Mouse (Mus musculus) stomach, embryonic 14.5 days (tissue): Measurements from ENCODE around the gene Dock9. TPM values are rescaled to one million over a fixed set of nuclear protein-coding genes. Genes with fewer than 3 reads are reported as not detected.

Experiments used
- ATAC-seq: fragments of 200-750 bp; cut with Nextera tagmentation; 2 replicates; pipeline ENCODE4 v1.8.0; 2017; ENCODE audit warnings: low read depth, moderate TSS enrichment; ENCODE audit not compliant: insufficient number of reproducible peaks, insufficient read depth, low FRiP score
- H3K27ac ChIP-seq: fragments of 300-500 bp; sonication (generic); 2 replicates; pipeline ENCODE4 v1.5.1; 2014; ENCODE audit warnings: mild to moderate bottlenecking, low read length, moderate library complexity, mixed read lengths
- H3K27me3 ChIP-seq: fragments of 300-500 bp; sonication (generic); 2 replicates; pipeline ENCODE4 v1.6.1; 2014; ENCODE audit warnings: low read length, control low read depth, mixed read lengths; ENCODE audit not compliant: control insufficient read depth, insufficient read depth
- H3K36me3 ChIP-seq: fragments of 300-500 bp; sonication (generic); 2 replicates; pipeline ENCODE4 v1.6.1; 2014; ENCODE audit warnings: mild to moderate bottlenecking, control low read depth, low read length, moderate library complexity, mixed read lengths; ENCODE audit not compliant: control insufficient read depth, insufficient read depth
- H3K4me1 ChIP-seq: fragments of 300-500 bp; sonication (generic); 2 replicates; pipeline ENCODE4 v1.6.1; 2014; ENCODE audit warnings: low read length, control low read depth, mixed read lengths; ENCODE audit not compliant: control insufficient read depth, insufficient read depth
- H3K4me2 ChIP-seq: fragments of 300-500 bp; sonication (generic); replicated peaks from 2 replicates; pipeline ENCODE4 v1.6.1; 2014; ENCODE audit warnings: low read depth, low read length, control low read depth
- H3K4me3 ChIP-seq: fragments of 300-500 bp; sonication (generic); 2 replicates; pipeline ENCODE4 v1.5.1; 2014; ENCODE audit warnings: low read depth, low read length, control low read depth
- H3K9ac ChIP-seq: fragments of 300-500 bp; sonication (generic); replicated peaks from 2 replicates; pipeline ENCODE4 v1.6.1; 2014; ENCODE audit warnings: low read depth, mild to moderate bottlenecking, control low read depth, low read length, moderate library complexity, mixed read lengths
- H3K9me3 ChIP-seq: fragments of 300-500 bp; sonication (generic); 2 replicates; pipeline ENCODE4 v1.6.1; 2016; ENCODE audit warnings: low read depth, low read length, control low read depth; ENCODE audit not compliant: control insufficient read depth
- WGBS: fragments of 180-500 bp; shearing (Covaris S2); extraction: QIAGEN DNeasy Blood & Tissue Kit; methylation state at CpG from one replicate; pipeline ENCODE4 v1.1.7; 2014; 5-methylcytosine and 5-hydroxymethylcytosine counted together
- polyA plus RNA-seq: library from polyadenylated mRNA; unstranded; fragments of >200 nt; fragmentation: Nextera tagmentation; extraction: Ambion mirVana; gene quantifications from 2 replicates; pipeline ENCODE4 v1.2.1, GENCODE M21; 2014

The Dock9 gene
- polyA plus RNA-seq, 1 experiment from 2014 or later: 28.0 TPM

DNA sequence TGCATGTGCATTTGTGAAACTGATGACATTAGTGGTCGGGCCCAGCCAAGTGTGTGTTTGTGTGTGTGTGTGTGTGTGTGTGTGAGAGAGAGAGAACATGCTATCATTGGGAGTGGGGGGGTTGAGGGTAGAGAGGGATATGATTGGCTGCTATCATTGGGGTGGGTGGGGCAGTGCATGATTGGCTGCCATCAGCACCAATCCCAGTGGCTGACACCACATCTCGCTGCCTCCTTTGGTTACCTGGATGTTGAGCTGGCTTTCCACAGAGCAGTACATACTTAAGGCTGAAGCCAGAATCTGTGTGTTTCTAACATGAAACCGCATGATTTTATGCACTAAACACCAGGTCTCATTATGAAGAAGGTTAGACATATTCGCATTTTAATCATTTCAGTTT, 184.7 kb downstream of the Dock9 start:
- Histone ChIP-seq H3K4me2 (no peak overlapping the region), H3K36me3 (peaks cover 4% of the 10 kb centered on the region), H3K27ac (no peak overlapping the region), H3K9ac (no peak overlapping the region), H3K4me1 (no peaks in the 10 kb centered on the region), H3K27me3 (no peaks in the 10 kb centered on the region), H3K9me3 (no peaks in the 10 kb centered on the region), H3K4me3 (no peak overlapping the region)
- 91% methylated on average over 4 of the region's 4 CpGs for WGBS
- no peak for ATAC-seq

- Histone ChIP-seq H3K9me3 (no peaks in the 10 kb centered on the region), H3K27me3 (no peaks in the 10 kb centered on the region), H3K4me1 (no peaks in the 10 kb centered on the region), H3K27ac (no peak overlapping the region), H3K36me3 (peaks cover 9% of the 10 kb centered on the region), H3K9ac (no peak overlapping the region), H3K4me3 (no peak overlapping the region), H3K4me2 (no peak overlapping the region)
- 77% methylated on average over 4 of the region's 4 CpGs for WGBS
- ATAC-seq: no peak
Measured at GRCm38 (mm10) chr14:121611533-121611932, 186.1 kb downstream of the Dock9 start.

DNA sequence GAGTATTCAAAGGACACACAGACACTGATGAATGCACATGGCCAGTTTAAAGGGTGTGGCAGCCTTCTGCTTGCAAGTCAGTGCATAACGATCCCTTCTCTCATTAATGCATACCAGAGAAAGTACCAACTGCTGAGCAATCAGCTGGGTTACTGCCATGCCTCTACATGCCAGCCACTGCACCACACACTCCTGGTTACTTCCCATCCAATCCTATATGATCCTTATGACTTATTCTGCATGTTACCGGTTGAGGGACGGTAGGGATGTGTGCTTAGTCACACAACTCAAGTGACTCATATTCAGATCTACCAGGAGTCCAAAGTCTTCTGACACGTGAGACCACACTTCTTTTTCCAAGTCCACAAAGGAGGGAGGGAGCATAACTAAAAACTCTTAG, 186.5 kb downstream of the Dock9 start:
- ATAC-seq: no peak
- no peaks in the 10 kb centered on the region for H3K27me3 ChIP-seq
- H3K4me1 ChIP-seq: no peaks in the 10 kb centered on the region
- H3K4me3 ChIP-seq: no peak overlapping the region
- no peak overlapping the region for H3K27ac ChIP-seq
- peaks cover 9% of the 10 kb centered on the region for H3K36me3 ChIP-seq
- no peaks in the 10 kb centered on the region for H3K9me3 ChIP-seq
- no peak overlapping the region for H3K9ac ChIP-seq
- 78% methylated on average over 4 of the region's 4 CpGs for WGBS
- H3K4me2 ChIP-seq: no peak overlapping the region

- Histone ChIP-seq H3K9me3 (no peaks in the 10 kb centered on the region), H3K27ac (no peak overlapping the region), H3K4me1 (no peaks in the 10 kb centered on the region), H3K36me3 (peaks cover 21% of the 10 kb centered on the region), H3K4me3 (no peak overlapping the region), H3K4me2 (no peak overlapping the region), H3K9ac (no peak overlapping the region), H3K27me3 (no peaks in the 10 kb centered on the region)
- ATAC-seq: no peak
- WGBS: 30% methylated on average over 5 of the region's 5 CpGs
Measured at GRCm38 (mm10) chr14:121608522-121608921, 189.1 kb downstream of the Dock9 start.

- ATAC-seq: no peak
- Histone ChIP-seq H3K27me3 (no peaks in the 10 kb centered on the region), H3K9me3 (no peaks in the 10 kb centered on the region), H3K27ac (no peak overlapping the region), H3K9ac (no peak overlapping the region), H3K4me1 (no peaks in the 10 kb centered on the region), H3K36me3 (peaks cover 30% of the 10 kb centered on the region), H3K4me2 (no peak overlapping the region), H3K4me3 (no peak overlapping the region)
- 77% methylated on average over 7 of the region's 7 CpGs for WGBS
Measured at GRCm38 (mm10) chr14:121606433-121606832, 191.2 kb downstream of the Dock9 start.

DNA sequence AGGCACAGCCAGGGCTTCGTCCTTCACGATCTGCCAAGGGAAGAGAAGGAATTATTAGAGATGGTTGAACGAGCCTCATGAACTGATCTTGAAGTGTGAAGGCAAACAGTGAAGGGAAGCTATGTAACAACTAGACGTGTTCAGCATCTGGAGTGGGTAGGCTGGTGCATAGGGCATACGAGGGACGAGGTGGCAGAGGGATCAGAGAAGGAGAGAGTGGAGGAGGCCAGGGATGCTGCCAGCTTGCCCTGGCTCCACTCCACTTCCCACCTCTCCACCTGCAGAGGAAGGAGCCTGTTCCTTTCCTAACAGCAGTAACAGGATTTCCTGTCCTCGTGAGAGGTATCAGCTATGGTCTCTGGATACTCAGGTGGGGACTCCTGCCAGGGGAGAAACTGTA, 192.4 kb downstream of the Dock9 start:
- no peaks in the 10 kb centered on the region for H3K9me3 ChIP-seq
- H3K9ac ChIP-seq: no peak overlapping the region
- H3K27ac ChIP-seq: no peak overlapping the region
- H3K4me3 ChIP-seq: no peak overlapping the region
- ATAC-seq: no peak
- peaks cover 30% of the 10 kb centered on the region for H3K36me3 ChIP-seq
- no peak overlapping the region for H3K4me2 ChIP-seq
- H3K4me1 ChIP-seq: no peaks in the 10 kb centered on the region
- 85% methylated on average over 7 of the region's 7 CpGs for WGBS
- H3K27me3 ChIP-seq: no peaks in the 10 kb centered on the region

GRCm38 (mm10) chr14:121604565-121604964, 193.1 kb downstream of the Dock9 start:
- Histone ChIP-seq H3K9ac (no peak overlapping the region), H3K4me2 (no peak overlapping the region), H3K9me3 (no peaks in the 10 kb centered on the region), H3K27me3 (no peaks in the 10 kb centered on the region), H3K27ac (no peak overlapping the region), H3K4me3 (no peak overlapping the region), H3K4me1 (no peaks in the 10 kb centered on the region), H3K36me3 (peaks cover 26% of the 10 kb centered on the region)
- ATAC-seq: no peak
- 77% methylated on average over 4 of the region's 4 CpGs for WGBS

DNA sequence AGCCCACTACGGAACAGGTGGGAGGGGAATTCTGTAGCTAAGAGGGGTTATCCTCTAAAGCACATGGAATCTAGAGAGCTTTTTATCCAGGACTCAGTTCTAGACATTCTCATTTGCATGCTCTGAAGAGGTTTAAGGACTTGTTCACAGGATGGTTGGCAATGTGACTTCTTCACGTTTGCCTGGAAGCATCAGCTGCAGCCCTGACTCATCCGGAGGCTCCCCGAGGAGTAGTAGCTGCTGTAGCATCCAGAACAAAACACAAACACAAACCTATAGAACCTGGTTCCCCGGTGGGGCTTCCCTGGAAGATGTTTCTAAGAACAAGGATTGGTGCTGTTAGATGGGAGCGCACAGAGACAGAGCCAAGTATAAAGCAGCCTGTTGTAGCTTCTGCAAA, 195.0 kb downstream of the Dock9 start:
- peaks cover 26% of the 10 kb centered on the region for H3K36me3 ChIP-seq
- H3K27ac ChIP-seq: no peak overlapping the region
- 84% methylated on average over 6 of the region's 6 CpGs for WGBS
- no peaks in the 10 kb centered on the region for H3K9me3 ChIP-seq
- no peak overlapping the region for H3K9ac ChIP-seq
- no peak overlapping the region for H3K4me2 ChIP-seq
- H3K4me3 ChIP-seq: no peak overlapping the region
- no peak for ATAC-seq
- no peaks in the 10 kb centered on the region for H3K4me1 ChIP-seq
- H3K27me3 ChIP-seq: no peaks in the 10 kb centered on the region

GRCm38 (mm10) chr14:121600538-121600937, 197.1 kb downstream of the Dock9 start:
- H3K27me3 ChIP-seq: no peaks in the 10 kb centered on the region
- no peaks in the 10 kb centered on the region for H3K4me1 ChIP-seq
- no peak overlapping the region for H3K4me2 ChIP-seq
- H3K9ac ChIP-seq: no peak overlapping the region
- H3K4me3 ChIP-seq: no peak overlapping the region
- WGBS: 93% methylated on average over 4 of the region's 4 CpGs
- H3K9me3 ChIP-seq: no peaks in the 10 kb centered on the region
- H3K27ac ChIP-seq: no peak overlapping the region
- peaks cover 20% of the 10 kb centered on the region for H3K36me3 ChIP-seq
- no peak for ATAC-seq
